24 mouse cellular contexts compared by ENCODE assay signal in genomic region chr17:31365586-31366166, GRCm38 (mm10). TPM values are rescaled to one million over a fixed set of nuclear protein-coding genes. Genes with fewer than 3 reads are reported as not detected.
DNase-seq lines count a peak whose midpoint lies in the region; ATAC-seq and TF ChIP-seq lines count a peak whose summit lies in the region.
"Had no signal": no experiment of that assay in that cellular context is flagged by ENCODE, and none has a peak within 500 bp of the region (broad histone marks: within the 10 kb centered on the region; RNA-seq: fewer than 3 reads in every experiment).

No protein-coding gene starts in this region.

- TF ChIP-seq CTCF in hindbrain, postnatal 0 days (IDR thresholded peaks at IDR 0.05; ENCODE audit: low read depth), result no peak

- peaks cover 1% of the 10 kb centered on the region; the same call in 1 of the 2 replicates for H3K4me1 ChIP-seq in forebrain, embryonic 15.5 days
- no peaks in the 10 kb centered on the region for H3K4me1 ChIP-seq in forebrain, embryonic 10.5 days
- peaks cover 16% of the 10 kb centered on the region for H3K4me1 ChIP-seq in hindbrain, postnatal 0 days (ENCODE audit: insufficient read depth, low read length)
- H3K4me1 ChIP-seq in hindbrain, embryonic 11.5 days (replicated peaks; ENCODE audit: control insufficient read depth, insufficient read depth, low read length), result no peaks in the 10 kb centered on the region
- no peaks in the 10 kb centered on the region for H3K4me1 ChIP-seq in kidney, embryonic 14.5 days (ENCODE audit: control insufficient read depth, insufficient read depth, low read length)
- H3K4me1 ChIP-seq: embryonic facial prominence, embryonic 13.5 days had no signal

- H3K27me3 ChIP-seq in forebrain, embryonic 15.5 days, result no peaks in the 10 kb centered on the region
- no peaks in the 10 kb centered on the region for H3K27me3 ChIP-seq in forebrain, embryonic 10.5 days (ENCODE audit: poor library complexity, severe bottlenecking)
- no peaks in the 10 kb centered on the region for H3K27me3 ChIP-seq in hindbrain, postnatal 0 days (ENCODE audit: insufficient read depth, low read length)
- H3K27me3 ChIP-seq in hindbrain, embryonic 11.5 days (ENCODE audit: control insufficient read depth, insufficient read depth, low read length), result no peaks in the 10 kb centered on the region
- no peaks in the 10 kb centered on the region for H3K27me3 ChIP-seq in kidney, embryonic 14.5 days (ENCODE audit: control insufficient read depth, insufficient read depth, low read length)
- H3K27me3 ChIP-seq: embryonic facial prominence, embryonic 13.5 days had no signal

- no peak overlapping the region for H3K27ac ChIP-seq in forebrain, embryonic 15.5 days (replicated peaks)
- no peak overlapping the region for H3K27ac ChIP-seq in forebrain, embryonic 10.5 days
- H3K27ac ChIP-seq in hindbrain, postnatal 0 days, result no peak overlapping the region
- H3K27ac ChIP-seq in hindbrain, embryonic 11.5 days (ENCODE audit: low read depth, low read length), result no peak overlapping the region
- H3K27ac ChIP-seq in kidney, embryonic 14.5 days (ENCODE audit: low read depth, low read length), result no peak overlapping the region
- H3K27ac ChIP-seq: embryonic facial prominence, embryonic 13.5 days; hindbrain, embryonic 10.5 days; liver, embryonic 14.5 days; macrophage had no signal

- no peak overlapping the region for H3K4me2 ChIP-seq in forebrain, embryonic 15.5 days (replicated peaks)
- no peak overlapping the region for H3K4me2 ChIP-seq in hindbrain, postnatal 0 days (ENCODE audit: low read depth, low read length)
- H3K4me2 ChIP-seq in hindbrain, embryonic 11.5 days (replicated peaks; ENCODE audit: low read depth, low read length), result no peak overlapping the region
- no peak overlapping the region for H3K4me2 ChIP-seq in kidney, embryonic 14.5 days (replicated peaks; ENCODE audit: low read depth, low read length)
- H3K4me2 ChIP-seq: embryonic facial prominence, embryonic 13.5 days had no signal

- no peak overlapping the region for H3K9ac ChIP-seq in forebrain, embryonic 15.5 days (replicated peaks)
- H3K9ac ChIP-seq in hindbrain, postnatal 0 days (replicated peaks; ENCODE audit: low read length), result no peak overlapping the region
- H3K9ac ChIP-seq in hindbrain, embryonic 11.5 days (ENCODE audit: low read depth, low read length), result no peak overlapping the region
- no peak overlapping the region for H3K9ac ChIP-seq in kidney, embryonic 14.5 days (ENCODE audit: low read depth, low read length)
- H3K9ac ChIP-seq: embryonic facial prominence, embryonic 13.5 days; liver, embryonic 14.5 days had no signal

- no peak overlapping the region for H3K4me3 ChIP-seq in forebrain, embryonic 15.5 days
- no peak overlapping the region for H3K4me3 ChIP-seq in forebrain, embryonic 10.5 days
- no peak overlapping the region for H3K4me3 ChIP-seq in hindbrain, postnatal 0 days (ENCODE audit: low read length)
- H3K4me3 ChIP-seq in hindbrain, embryonic 11.5 days (ENCODE audit: low read depth, low read length), result no peak overlapping the region
- no peak overlapping the region for H3K4me3 ChIP-seq in kidney, embryonic 14.5 days (ENCODE audit: low read length)
- H3K4me3 ChIP-seq: embryonic facial prominence, embryonic 13.5 days; hindbrain, embryonic 10.5 days had no signal

- no peak for DNase-seq in forebrain, embryonic 10.5 days (ENCODE audit: extremely low spot score, low spot score)
- peak; percentile 54 for DNase-seq in hindbrain, postnatal 0 days (ENCODE audit: low spot score)
- DNase-seq in hindbrain, embryonic 11.5 days (ENCODE audit: low spot score), result no peak
- DNase-seq in retina, postnatal 1 day, result peak; percentile 37
- no peak for DNase-seq in retina, embryonic 14.5 days (ENCODE audit: low spot score)
- DNase-seq: adrenal gland, postnatal 14 days; cerebellum, adult 11-12 months; cerebellum, adult 9-11 months; gastrocnemius, postnatal 14 days; heart, postnatal 14 days; kidney, adult 8-10 months; kidney, postnatal 10 days; liver; lung, adult 2 months; lung, postnatal 10 days; right cerebral cortex, postnatal 14 days; thymus, postnatal 4 days had no signal

- H3K36me3 ChIP-seq in forebrain, embryonic 15.5 days, result no peaks in the 10 kb centered on the region
- no peaks in the 10 kb centered on the region for H3K36me3 ChIP-seq in forebrain, embryonic 10.5 days (replicated peaks)
- H3K36me3 ChIP-seq in hindbrain, postnatal 0 days (ENCODE audit: insufficient read depth, low read length), result no peaks in the 10 kb centered on the region
- no peaks in the 10 kb centered on the region for H3K36me3 ChIP-seq in hindbrain, embryonic 11.5 days (ENCODE audit: control insufficient read depth, insufficient read depth, low read length)
- no peaks in the 10 kb centered on the region for H3K36me3 ChIP-seq in kidney, embryonic 14.5 days (ENCODE audit: control insufficient read depth, insufficient read depth, low read length)
- H3K36me3 ChIP-seq: embryonic facial prominence, embryonic 13.5 days; hindbrain, embryonic 10.5 days had no signal

- H3K9me3 ChIP-seq in forebrain, embryonic 15.5 days, result no peaks in the 10 kb centered on the region
- H3K9me3 ChIP-seq in forebrain, embryonic 10.5 days, result no peaks in the 10 kb centered on the region
- H3K9me3 ChIP-seq in hindbrain, postnatal 0 days (ENCODE audit: low read length), result no peaks in the 10 kb centered on the region
- no peaks in the 10 kb centered on the region for H3K9me3 ChIP-seq in hindbrain, embryonic 11.5 days (ENCODE audit: control insufficient read depth, low read length)
- no peaks in the 10 kb centered on the region for H3K9me3 ChIP-seq in kidney, embryonic 14.5 days (ENCODE audit: control insufficient read depth, low read length)
- H3K9me3 ChIP-seq: embryonic facial prominence, embryonic 13.5 days; hindbrain, embryonic 10.5 days had no signal

- 0 out of 2 replicates have a peak, but pooled peaks have one; percentile 41 for ATAC-seq in forebrain, embryonic 15.5 days (replicated peaks)
- ATAC-seq in hindbrain, postnatal 0 days, result peak; percentile 76
- ATAC-seq in hindbrain, embryonic 11.5 days (ENCODE audit: low FRiP score), result no peak
- ATAC-seq in kidney, embryonic 14.5 days (ENCODE audit: low FRiP score, low TSS enrichment), result no peak

- WGBS in forebrain, embryonic 15.5 days, result 84% methylated on average over 5 of the region's 5 CpGs
- WGBS in forebrain, embryonic 10.5 days, result 90% methylated on average over 5 of the region's 5 CpGs
- 64% methylated on average over 5 of the region's 5 CpGs for WGBS in hindbrain, postnatal 0 days
- WGBS in hindbrain, embryonic 11.5 days, result 90% methylated on average over 5 of the region's 5 CpGs
- 76% methylated on average over 5 of the region's 5 CpGs for WGBS in kidney, embryonic 14.5 days

RNA-seq across cellular contexts. Expression of gene Pde9a, which starts 20.3 kb away (rescaled TPM):
- 58.4 and 59.6 TPM in 2 replicates for polyA plus RNA-seq in forebrain, embryonic 15.5 days (2015; fragmentation: Nextera tagmentation; extraction: Ambion mirVana)
- 16.6 and 16.8 TPM in 2 replicates for polyA plus RNA-seq in forebrain, embryonic 10.5 days (2016; fragmentation: Nextera tagmentation; extraction: Ambion mirVana)
- total RNA-seq in hindbrain, postnatal 0 days (2014; rRNA removed), result 34.4 and 39.8 TPM in 2 replicates
- 35.2 and 36.3 TPM in 2 replicates for polyA plus RNA-seq in hindbrain, postnatal 0 days (2015; fragmentation: Nextera tagmentation; extraction: Ambion mirVana)
- 27.9 and 29.0 TPM in 2 replicates for polyA plus RNA-seq in hindbrain, embryonic 11.5 days (2014; fragmentation: Nextera tagmentation; extraction: Ambion mirVana)
- polyA plus RNA-seq in kidney, embryonic 14.5 days (2014; fragmentation: Nextera tagmentation; extraction: Ambion mirVana), result 30.8 and 37.6 TPM in 2 replicates
- total RNA-seq: common myeloid progenitor, adult 5-6 weeks had no signal
- polyA plus RNA-seq: macrophage had no signal

Comparison
In these comparisons a context has a peak if more than half of its experiments do, and no peak if none do; other contexts are left out.
1. ATAC-seq: peak in forebrain, embryonic 15.5 days (single experiment) and hindbrain, postnatal 0 days (single experiment); none in hindbrain, embryonic 11.5 days (single experiment) and kidney, embryonic 14.5 days (single experiment).
2. DNase-seq: peak in hindbrain, postnatal 0 days (single experiment) and retina, postnatal 1 day (single experiment); none in forebrain, embryonic 10.5 days (single experiment), hindbrain, embryonic 11.5 days (single experiment) and retina, embryonic 14.5 days (single experiment).